Mouse (Mus musculus) large intestine, adult 2 months (tissue): ENCODE measurements around the gene Slc35f6. TPM values are rescaled to one million over a fixed set of nuclear protein-coding genes. Genes with fewer than 3 reads are reported as not detected.
"Not testable (repeated sequence)": the region's sequence is repeated elsewhere in the genome, so short reads cannot be mapped to it uniquely, and the experiment has no call there.

ENCODE experiments used
- DNase-seq: peaks from one replicate; pipeline ENCODE4 v3.0.0-alpha.2; 2012; ENCODE audit warnings: low read depth, low spot score
- WGBS: fragments of 180-500 bp; shearing (Covaris S2); methylation state at CpG from one replicate; pipeline ENCODE4 v1.1.7; 2018; 5-methylcytosine and 5-hydroxymethylcytosine counted together
- polyA plus RNA-seq: library from polyadenylated mRNA; depleted of rRNA; stranded (reverse); fragments of >200 nt; gene quantifications from 2 replicates; pipeline ENCODE4 v1.2.3, GENCODE M21; 2012

The Slc35f6 gene
- polyA plus RNA-seq, 1 experiment: 49.1 TPM

DNA sequence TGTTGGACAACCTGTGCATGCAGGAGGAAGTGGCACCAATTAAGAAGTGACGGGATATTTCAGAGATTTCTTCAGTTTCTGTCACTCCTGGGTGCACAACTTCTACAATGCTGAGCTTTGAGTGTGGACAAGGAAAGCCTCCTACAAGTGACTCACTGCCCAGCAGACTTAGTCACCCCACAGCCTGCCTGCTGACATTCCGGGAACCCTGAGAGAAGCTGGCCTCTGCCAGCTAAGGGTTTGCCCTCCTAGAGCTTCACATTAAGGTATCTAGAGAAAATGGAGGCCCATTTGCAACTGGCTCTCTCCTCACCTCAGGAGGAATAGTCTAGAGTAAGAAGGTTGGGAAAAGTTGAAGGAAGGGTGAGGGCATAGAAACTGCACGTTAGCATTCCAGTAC lies 3.8 kb downstream of the Slc35f6 start:
- DNase-seq: no peak
- WGBS: 91% methylated on average over 3 of the region's 3 CpGs

DNA sequence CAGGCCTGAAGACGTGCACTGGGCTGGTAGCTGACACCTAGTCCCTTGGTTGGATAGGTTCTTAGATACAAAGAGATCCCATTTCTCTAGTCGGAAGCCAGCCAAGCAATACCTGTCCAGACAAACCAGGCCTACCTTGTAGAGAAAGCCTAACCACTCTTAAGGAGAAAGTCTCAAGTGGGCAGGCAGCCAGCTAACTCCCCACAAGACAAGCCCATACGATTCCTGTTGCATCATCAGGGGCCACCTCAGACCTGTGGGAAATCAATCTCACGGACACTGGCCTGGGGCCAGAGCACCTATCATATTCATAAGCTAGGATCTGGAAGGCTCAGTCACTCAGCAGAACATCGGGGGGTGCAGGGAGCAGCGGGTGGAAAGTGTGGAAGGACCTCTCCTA lies 5.5 kb downstream of the Slc35f6 start:
- DNase-seq: no peak
- WGBS: 83% methylated on average over 6 of the region's 6 CpGs

DNA sequence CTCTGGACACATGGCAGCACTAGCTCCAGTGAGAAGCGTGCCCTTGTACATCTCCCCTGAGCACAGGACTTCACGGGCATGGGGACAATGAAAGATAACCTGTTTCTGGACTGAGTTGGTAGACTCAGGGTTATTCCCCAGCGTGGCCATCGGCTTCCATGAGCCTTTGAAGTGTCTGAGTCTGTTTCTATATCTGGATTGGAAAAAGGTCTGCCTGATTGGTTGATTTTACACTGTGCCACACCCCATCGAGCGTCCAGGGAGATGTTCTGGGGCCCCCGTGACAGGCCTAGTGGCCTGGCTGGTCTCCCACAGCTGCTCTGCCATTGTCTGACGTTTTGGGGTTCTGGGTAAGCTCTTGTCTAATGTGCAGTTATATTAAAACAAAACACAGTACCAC lies 7.3 kb downstream of the Slc35f6 start:
- WGBS: 82% methylated on average over 8 of the region's 8 CpGs
- DNase-seq: no peak

DNA sequence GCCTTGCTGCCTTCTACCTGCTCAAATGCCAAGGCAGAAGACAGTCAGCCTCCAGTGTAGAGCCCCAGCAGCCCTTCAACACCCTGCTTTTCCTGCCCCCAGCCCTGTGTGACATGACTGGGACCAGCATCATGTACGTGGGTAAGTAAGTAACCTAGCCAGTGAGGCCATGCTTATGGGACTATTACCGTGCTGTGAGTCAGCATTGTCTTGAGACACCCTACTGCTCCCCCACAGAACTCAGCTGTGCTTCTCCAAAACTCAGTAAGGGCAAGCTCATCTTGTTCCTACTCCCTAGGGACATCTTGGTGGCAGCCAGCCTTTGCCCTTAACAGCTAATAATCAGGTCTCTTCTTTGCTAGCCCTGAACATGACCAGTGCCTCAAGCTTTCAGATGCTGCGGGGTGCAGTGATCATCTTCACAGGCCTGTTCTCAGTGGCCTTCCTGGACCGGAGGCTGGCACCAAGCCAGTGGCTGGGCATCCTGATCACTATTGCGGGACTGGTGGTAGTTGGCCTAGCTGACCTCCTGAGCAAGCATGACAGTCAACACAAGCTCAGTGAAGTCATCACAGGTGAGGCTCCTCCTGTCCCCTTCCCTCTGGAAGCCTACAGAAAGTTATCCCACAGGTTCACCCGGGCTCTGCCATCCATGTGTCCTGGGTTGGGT lies 7.9 kb downstream of the Slc35f6 start:
- no peak for DNase-seq
- 90% methylated on average over 6 of the region's 6 CpGs for WGBS

DNA sequence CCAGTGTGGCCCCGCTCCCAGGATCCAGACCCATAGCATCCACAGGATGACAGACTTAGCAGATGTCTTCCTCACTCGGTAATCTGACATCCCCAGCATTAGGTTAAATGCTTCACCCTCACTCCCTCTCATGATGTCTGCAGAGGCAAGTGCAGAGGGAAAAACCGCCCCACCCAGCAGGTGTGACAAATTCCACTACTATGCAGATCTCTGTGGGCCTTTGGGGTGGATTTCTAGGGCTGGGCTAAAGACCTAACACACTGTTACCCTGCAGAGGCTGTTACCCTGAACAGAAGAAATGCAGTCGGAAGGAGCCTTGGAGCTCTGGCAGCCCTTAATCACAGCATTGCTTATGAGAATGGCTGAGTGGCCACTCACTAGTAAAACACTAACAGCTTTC lies 11.3 kb downstream of the Slc35f6 start:
- 86% methylated on average over 4 of the region's 4 CpGs for WGBS
- no peak for DNase-seq

DNA sequence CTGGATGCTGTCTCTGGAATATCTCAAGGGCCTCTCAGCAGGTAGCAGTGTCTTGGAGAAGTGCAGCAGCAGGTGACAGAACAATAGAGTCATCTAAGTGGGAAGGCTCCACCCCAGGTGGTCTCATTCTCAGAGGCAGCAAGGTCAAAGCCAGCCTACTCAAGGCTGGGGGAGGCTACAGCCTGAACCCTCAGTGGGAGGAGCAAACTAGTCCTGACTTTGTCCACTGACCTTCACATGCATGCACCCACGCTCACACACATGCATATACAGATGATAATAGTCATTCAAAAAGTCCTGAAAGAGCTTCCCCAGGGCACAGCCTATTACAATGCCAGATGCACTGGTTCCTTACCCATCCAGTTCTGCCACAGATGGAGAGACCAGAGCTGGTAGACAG lies 12.5 kb downstream of the Slc35f6 start:
- 100% methylated on average over 1 of the region's 1 CpGs for WGBS
- no peak for DNase-seq

DNA sequence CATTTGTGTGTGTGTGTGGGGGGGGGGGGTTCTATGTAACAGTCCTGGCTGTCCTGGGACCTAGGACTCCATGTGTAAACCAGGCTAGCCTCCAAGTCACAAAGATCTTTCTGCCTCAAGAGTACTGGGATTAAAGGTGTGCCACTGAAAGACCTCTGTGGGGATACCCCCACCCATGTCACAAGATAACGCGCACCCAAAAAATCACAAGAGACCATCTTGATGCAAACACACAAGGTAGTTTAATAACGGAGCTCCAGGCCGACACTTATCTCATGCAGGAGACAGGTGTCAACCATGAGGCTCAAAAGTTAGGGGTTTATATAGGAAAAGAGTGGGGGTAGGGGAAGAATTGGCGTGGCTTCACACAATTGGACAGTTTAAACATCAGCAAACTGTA lies 13.1 kb downstream of the Slc35f6 start:
- no peak for DNase-seq
- 82% methylated on average over 5 of the region's 5 CpGs for WGBS

DNA sequence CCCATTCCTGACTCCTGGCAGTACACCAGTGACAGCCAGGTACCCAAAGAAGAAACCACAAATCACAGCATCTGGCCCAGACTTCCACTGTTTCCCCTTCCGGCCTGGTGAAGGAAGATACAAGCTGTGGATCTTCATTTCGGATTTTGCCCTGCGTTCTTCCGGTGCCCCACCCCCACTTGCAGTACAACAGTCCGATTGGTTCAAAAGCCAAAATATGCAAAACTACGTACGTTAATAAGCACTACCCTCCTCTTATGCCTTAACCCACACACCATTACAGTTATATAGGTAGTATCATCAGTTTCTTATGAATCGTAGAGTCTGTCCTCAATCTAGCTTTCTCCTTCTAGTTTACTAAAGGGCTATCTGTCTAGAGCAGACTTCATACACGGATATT lies 17.6 kb downstream of the Slc35f6 start:
- 90% methylated on average over 9 of the region's 9 CpGs for WGBS

DNA sequence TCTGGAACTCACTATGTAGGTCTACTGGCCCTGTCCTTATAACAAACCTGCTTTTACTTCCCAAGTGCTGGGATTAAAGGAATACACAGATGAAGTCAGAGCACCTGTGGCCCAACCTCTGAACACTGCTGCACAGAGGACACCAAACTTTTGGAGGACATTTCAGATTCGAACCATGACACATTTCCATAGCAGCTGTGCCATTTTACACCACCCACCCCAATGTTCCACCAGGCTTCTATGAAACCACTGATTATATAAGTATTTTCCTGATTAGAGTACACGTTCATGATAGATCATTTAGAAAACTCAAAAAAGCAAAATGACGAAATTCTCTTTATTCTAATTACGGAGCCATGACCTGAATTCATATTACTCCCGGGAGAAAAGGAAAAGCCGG lies 18.2 kb downstream of the Slc35f6 start:
- DNase-seq: no peak
- 22% methylated on average over 6 of the region's 6 CpGs for WGBS

More for the DNA sequence above, 17.6 kb downstream of the Slc35f6 start:
- no peak for DNase-seq

DNA sequence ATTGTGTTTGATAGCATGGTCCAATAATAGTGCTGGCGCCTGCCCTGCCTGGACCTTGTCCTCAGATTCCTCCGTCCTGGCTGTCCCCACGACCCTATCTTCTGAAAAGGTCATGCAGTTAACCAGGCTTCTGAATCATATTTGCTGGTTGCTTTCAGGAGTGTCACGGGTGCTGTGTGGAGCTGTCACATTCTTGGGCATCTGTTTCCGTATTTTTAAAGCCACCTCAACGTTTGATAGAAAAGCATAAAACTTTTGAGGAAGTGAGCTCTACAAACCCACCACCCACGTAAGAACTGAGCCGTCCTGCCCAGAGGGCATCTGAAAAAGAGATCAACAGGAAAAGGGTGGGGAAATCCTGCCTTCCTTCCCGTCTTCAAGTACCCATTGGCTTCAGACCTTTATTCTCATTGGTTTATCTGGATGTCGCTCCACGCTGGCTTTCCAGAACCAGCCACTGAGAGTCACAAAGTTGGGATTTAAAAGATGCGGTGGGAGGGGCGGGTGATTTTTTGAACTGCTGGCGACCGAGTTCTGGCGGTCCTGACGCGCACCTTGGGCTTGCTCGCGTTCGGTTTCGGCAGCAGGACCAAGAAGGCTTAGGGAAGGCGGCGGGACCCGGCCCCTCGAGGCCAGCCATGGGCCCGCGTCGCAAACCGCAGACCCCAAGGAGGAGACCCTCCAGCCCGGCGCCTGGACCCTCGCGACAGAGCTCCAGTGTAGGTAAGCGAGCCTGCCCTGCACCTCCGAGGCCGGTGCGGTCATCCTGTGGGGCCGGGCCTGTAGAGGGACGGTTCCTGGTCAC lies 18.9 kb downstream of the Slc35f6 start, which contains the start of gene Cenpa:
Gene Cenpa, plus strand, starts transcription at position 387 of the 805 bp plus-strand sequence.
- peak; percentile 96 for DNase-seq
- WGBS: under 1% methylated on average over 40 of the region's 40 CpGs

DNA sequence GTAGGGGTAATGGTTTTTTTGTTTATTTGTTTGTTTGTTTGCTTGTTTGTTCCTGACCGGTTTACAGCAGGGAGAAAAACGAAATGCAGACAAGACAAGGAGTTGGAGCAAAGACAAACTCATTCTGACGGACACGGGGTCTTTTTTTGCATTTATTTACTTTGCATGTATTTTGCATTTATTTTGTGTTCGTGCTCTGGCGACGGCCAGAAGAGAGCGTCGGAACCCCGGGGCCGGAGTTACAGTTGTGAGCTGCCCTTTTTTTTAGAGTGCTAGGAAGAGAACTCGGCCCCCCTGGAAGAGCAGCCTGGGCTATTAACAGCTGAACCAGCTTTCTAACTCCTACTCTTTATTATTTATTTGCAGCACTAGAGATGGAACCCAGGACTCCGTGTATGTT lies 19.5 kb downstream of the Slc35f6 start:
- under 1% methylated on average over 13 of the region's 13 CpGs for WGBS
- no peak for DNase-seq

DNA sequence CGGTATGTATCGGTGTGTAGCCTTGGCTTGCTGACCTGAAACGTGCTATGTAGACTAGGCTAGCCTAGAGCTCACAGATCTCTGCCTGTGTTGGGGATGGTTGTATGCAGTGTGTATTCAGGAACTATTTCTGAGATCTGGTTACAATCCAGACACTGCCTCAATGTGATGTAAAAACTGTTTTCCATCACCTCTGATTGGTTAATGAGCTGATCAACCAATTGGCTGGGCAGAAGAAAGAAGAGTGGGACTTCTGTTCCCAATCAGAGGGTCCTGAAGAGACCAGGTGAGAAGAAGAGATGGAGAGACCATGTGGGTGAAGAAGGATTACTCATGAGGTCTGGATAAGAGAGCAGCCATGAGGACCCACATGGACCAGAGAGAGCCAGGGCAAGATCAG lies 20.0 kb downstream of the Slc35f6 start:
- 6% methylated on average over 3 of the region's 3 CpGs for WGBS

DNA sequence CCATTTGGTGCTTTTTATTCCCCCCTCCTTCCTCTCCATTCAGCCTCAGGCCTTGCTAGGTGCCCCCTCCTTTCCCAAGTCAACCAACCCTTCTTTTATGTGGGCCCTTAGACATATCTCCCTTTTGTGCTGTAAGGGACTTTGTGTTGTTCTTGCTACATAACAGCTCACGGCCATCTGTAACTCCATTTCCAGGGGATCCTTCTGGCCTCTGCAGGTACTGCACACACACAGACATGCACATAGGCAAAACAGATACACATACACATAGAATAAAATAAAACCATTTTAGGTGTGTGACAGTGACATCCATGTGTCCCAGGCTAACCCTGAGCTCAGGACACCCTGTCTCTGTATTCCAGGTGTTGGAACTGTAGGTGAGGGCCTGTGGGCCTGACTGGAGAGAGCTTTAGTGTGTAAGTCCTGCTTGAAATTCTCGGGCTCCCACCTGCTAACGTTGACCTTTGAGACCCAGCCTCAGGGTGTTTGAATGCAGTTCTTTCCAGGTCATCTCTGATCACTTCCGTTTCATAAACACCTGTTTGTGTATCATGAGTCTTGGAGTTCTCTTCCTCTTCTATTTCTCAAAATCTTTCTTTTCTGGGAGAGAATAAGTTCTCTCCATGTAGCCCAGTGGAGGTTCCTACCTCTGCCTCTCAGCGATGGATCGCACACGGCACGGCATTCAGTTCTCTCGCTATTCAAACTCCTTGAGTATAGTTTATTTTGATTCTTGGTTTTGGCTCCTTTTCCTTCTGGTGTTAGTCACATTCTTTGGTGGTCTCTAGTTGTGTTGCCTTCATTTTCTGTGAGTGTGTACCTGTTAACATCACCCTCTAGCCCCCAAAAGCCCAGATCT lies 21.1 kb downstream of the Slc35f6 start:
- DNase-seq: no peak
- 79% methylated on average over 9 of the region's 9 CpGs for WGBS

More for the DNA sequence above, 20.0 kb downstream of the Slc35f6 start:
- DNase-seq: no peak

DNA sequence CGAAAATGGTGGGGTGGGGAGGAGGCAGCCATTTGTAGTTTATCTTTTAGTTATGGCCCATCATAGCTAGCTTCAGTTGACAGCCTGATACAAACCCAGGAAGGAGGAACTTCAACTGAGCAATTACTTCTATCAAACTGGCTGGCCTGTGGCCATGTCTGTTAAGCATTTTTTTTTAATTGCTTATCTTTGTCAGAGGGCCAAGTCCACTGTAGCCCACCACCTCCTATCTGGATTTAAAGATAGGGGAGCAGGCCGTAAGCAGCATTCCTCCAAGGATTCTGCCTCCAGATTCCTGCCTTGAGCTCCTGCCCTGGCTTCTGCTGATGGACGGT lies 21.7 kb downstream of the Slc35f6 start:
- DNase-seq: no peak
- 81% methylated on average over 3 of the region's 3 CpGs for WGBS

DNA sequence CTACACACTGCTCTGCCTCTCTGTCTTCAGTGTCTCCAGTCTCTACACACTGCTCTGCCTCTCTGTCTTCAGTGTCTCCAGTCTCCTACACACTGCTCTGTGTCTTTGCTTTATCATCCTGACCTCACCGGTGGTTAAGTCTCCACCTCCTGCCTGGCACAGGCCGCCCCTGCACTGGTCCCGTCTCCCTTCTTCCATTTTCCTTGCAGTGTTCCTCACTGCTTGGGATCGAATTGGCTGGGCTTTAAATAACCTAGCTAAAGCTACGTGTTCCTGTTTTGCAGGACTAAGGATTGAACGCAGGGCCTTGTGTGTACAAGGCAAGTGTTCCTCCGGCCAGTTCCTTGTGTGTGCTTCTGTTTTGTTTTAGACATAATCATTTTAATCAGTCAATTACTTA lies 22.4 kb downstream of the Slc35f6 start:
- 84% methylated on average over 7 of the region's 7 CpGs for WGBS
- DNase-seq: no peak

DNA sequence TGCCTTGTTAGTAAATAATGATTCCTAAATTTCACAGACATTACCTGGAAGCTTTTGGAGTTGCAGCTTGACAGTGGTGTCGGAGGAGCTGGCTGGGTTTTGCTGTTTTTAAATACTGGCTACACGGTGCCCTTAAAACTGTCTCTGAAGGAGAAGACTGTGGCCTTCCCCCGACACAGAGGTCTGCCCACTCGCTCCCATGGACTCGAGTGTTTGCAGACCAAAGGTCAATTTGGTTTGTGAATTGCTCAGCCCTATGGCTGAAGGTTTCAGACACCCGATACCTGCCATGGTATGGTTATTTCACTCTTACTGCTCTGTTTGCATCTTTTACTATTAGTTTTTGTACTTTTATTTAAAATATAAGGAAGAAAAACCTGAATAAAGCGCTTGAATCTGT lies 26.3 kb downstream of the Slc35f6 start:
- no peak for DNase-seq
- WGBS: 50% methylated on average over 7 of the region's 7 CpGs

DNA sequence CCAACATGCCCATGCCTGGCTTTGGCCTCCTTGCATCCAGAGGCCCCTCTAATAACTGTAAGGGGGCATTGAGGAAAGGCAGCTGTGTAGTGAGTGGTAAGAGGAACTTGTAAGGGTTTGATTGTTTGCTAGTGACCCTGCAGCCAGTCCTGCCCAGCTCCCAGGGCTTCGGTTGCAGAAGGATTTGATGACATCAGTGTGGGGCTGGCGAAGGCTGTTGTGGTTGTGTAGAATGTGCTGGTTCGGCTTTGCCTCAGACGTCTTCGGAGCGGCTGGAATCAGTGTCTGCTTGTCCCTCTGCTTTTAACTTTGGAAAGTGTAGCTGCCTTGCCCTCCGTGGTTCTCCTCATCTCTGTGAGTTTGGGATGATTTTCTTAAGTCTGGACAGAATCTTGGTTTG lies 29.1 kb downstream of the Slc35f6 start:
- 87% methylated on average over 7 of the region's 7 CpGs for WGBS

DNA sequence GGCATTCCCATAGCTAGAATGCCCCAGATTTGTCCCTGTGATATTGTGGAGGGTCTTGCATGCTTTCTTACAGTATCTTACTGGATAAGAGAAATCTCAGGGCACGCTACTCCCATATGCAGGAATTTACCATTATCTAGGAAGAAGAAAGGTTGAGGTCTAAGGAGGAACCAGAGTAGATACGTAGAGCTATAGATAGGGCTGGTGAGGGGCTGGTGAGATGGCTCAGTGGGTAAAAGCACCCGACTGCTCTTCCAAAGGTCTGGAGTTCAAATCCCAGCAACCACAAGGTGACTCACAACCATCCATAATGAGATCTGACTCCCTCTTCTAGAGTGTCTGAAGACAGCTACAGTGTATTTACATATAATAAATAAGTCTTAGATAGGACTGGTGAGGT lies 30.3 kb downstream of the Slc35f6 start:
- whole genome bisulfite sequencing: over 99% methylated on average over 3 of the region's 3 CpGs
- DNase-seq: not testable (repeated sequence)

More for the DNA sequence above, 29.1 kb downstream of the Slc35f6 start:
- DNase-seq: no peak

DNA sequence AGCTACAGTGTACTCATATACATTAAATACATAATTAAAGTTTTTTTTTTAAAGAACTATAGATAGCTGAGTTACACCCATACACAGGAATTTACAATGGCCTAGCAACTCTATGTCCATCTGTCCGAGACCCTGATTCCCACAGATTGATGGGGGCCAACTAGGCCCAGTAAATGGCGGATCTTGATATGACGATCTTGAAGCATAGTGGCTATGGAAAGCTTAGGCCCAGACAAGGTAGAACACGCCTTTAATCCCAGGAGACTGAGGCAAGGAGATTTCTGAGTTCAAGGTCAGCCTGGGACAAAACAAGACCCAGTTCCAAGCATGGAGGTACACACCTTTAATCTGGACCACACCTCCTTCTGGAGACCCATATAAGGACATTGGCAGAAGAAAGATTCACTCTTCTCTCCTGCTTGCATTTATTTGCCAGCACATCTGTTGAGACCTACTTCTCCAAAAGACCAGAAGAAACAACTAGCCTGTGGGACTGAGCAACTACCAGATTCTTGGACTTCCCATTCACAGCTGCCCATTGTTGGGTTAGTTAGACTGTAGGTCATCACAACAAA lies 31.1 kb downstream of the Slc35f6 start:
- DNase-seq: no peak
- WGBS: 95% methylated on average over 4 of the region's 4 CpGs

DNA sequence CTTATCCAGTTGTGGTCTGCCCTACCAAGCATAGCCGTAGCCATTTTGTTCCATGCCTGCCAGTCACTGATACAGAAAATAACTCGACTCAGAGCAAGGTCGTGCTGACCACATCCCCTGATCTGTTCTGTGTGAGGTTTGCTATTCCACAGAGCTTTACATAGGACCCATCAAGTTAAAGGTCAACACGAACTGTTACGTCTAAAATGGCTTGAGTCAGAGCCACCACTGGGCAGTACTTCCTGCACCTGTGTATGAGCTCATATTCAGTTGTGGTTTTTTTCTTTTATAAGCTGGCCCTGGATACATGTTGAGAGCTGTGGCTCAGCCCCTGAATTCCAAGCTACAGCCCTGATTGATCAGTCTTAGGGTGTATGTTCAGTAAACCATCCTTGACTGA lies 31.9 kb downstream of the Slc35f6 start:
- DNase-seq: no peak
- WGBS: 80% methylated on average over 5 of the region's 5 CpGs
